ENCODE assay signal across 27 mouse cellular contexts in genomic region chr11:50280053-50280452, GRCm38 (mm10). TPM values are rescaled to one million over a fixed set of nuclear protein-coding genes. Genes with fewer than 3 reads are reported as not detected.
DNase-seq lines count a peak whose midpoint lies in the region; ATAC-seq and TF ChIP-seq lines count a peak whose summit lies in the region.
"Had no signal": no experiment of that assay in that cellular context is flagged by ENCODE, and none has a peak within 500 bp of the region (broad histone marks: within the 10 kb centered on the region; RNA-seq: fewer than 3 reads in every experiment).

No protein-coding gene starts in this region.

- WGBS in intestine, postnatal 0 days, result 79% methylated on average over 1 of the region's 1 CpGs
- WGBS in liver, embryonic 12.5 days (ENCODE audit: insufficient replicate concordance), result 47% methylated on average over 1 of the region's 1 CpGs

- H3K4me1 ChIP-seq in megakaryocyte, embryonic 14.5 days, result peaks cover 81% of the 10 kb centered on the region
- H3K4me1 ChIP-seq in ES-E14 (ENCODE audit: control insufficient read depth in 2 of 2, insufficient read depth in 2 of 2, low read length in 2 of 2, poor library complexity in 1 of 2), result peaks cover 6 to 13% of the 10 kb centered on the region in 2 experiments
- no peaks in the 10 kb centered on the region for H3K4me1 ChIP-seq in intestine, postnatal 0 days (replicated peaks; ENCODE audit: control insufficient read depth, insufficient read depth, low read length)
- peaks cover 18% of the 10 kb centered on the region for H3K4me1 ChIP-seq in liver, embryonic 12.5 days
- H3K4me1 ChIP-seq: midbrain, embryonic 12.5 days had no signal

- peak overlapping the region; percentile 33 for H3K4me3 ChIP-seq in megakaryocyte, embryonic 14.5 days (replicated peaks)
- H3K4me3 ChIP-seq in ES-E14 (ENCODE audit: insufficient read depth in 1 of 2, low read depth in 1 of 2, low read length in 2 of 2, poor library complexity in 1 of 2, severe bottlenecking in 1 of 2), result no peak overlapping the region
- no peak overlapping the region for H3K4me3 ChIP-seq in intestine, postnatal 0 days (ENCODE audit: low read depth, low read length)
- no peak overlapping the region for H3K4me3 ChIP-seq in liver, embryonic 12.5 days
- H3K4me3 ChIP-seq: gastrocnemius, adult 2 months; heart, embryonic 12.5 days; left cerebral cortex, adult 2 months; limb, embryonic 15.5 days; liver, embryonic 15.5 days; lung, embryonic 15.5 days; midbrain, embryonic 12.5 days had no signal

- ATAC-seq in megakaryocyte, adult 5-6 weeks (ENCODE audit: poor library complexity, severe bottlenecking), result no peak
- ATAC-seq in common myeloid progenitor, adult 5-6 weeks (replicated peaks; ENCODE audit: low read depth, poor library complexity, severe bottlenecking), result peak; percentile 79
- ATAC-seq in intestine, postnatal 0 days, result no peak
- no peak for ATAC-seq in liver, embryonic 12.5 days
- ATAC-seq: activated CD4-positive, CD25-positive, alpha-beta regulatory T cell, adult 4 months; forebrain, embryonic 14.5 days had no signal

- no peak for TF ChIP-seq CTCF in intestine, postnatal 0 days (IDR thresholded peaks at IDR 0.05; ENCODE audit: low read depth)

- in situ Hi-C loops in ES-E14 (cut with MboI; ENCODE audit: low sequenced_read_pairs in 2 of 2, unreplicated experiment in 2 of 2), result no loop called here

- H3K36me3 ChIP-seq in megakaryocyte, embryonic 14.5 days (replicated peaks; ENCODE audit: low read length), result peaks cover 51% of the 10 kb centered on the region
- H3K36me3 ChIP-seq in ES-E14 (ENCODE audit: control insufficient read depth, insufficient read depth, low read length, poor library complexity, severe bottlenecking), result no peaks in the 10 kb centered on the region; the same call in 1 of the 2 replicates
- H3K36me3 ChIP-seq in intestine, postnatal 0 days (ENCODE audit: control insufficient read depth, insufficient read depth), result peaks cover 10% of the 10 kb centered on the region; the same call in 1 of the 2 replicates
- peaks cover 31% of the 10 kb centered on the region for H3K36me3 ChIP-seq in liver, embryonic 12.5 days
- H3K36me3 ChIP-seq: lung, embryonic 15.5 days had no signal

- H3K27ac ChIP-seq in ES-E14 (ENCODE audit: insufficient read depth, low read depth, low read length, poor library complexity, severe bottlenecking), result no peak overlapping the region
- no peak overlapping the region for H3K27ac ChIP-seq in intestine, postnatal 0 days (ENCODE audit: low read depth, low read length)
- H3K27ac ChIP-seq in liver, embryonic 12.5 days, result no peak overlapping the region
- H3K27ac ChIP-seq: gastrocnemius, adult 2 months; kidney, postnatal 0 days; left cerebral cortex, adult 2 months; limb, embryonic 15.5 days; liver, embryonic 15.5 days; macrophage; midbrain, embryonic 12.5 days had no signal

- no peak overlapping the region for H3K4me2 ChIP-seq in intestine, postnatal 0 days (replicated peaks; ENCODE audit: low read depth)
- H3K4me2 ChIP-seq in liver, embryonic 12.5 days, result no peak overlapping the region
- H3K4me2 ChIP-seq: heart, embryonic 12.5 days; limb, embryonic 15.5 days; liver, embryonic 15.5 days; lung, embryonic 15.5 days; midbrain, embryonic 12.5 days had no signal

- H3K9ac ChIP-seq in ES-E14 (ENCODE audit: insufficient read depth, low read depth, low read length, poor library complexity, severe bottlenecking), result no peak overlapping the region
- H3K9ac ChIP-seq in intestine, postnatal 0 days (ENCODE audit: low read depth, low read length), result no peak overlapping the region
- no peak overlapping the region for H3K9ac ChIP-seq in liver, embryonic 12.5 days
- H3K9ac ChIP-seq: heart, embryonic 12.5 days; limb, embryonic 15.5 days; liver, embryonic 15.5 days; lung, embryonic 15.5 days; midbrain, embryonic 12.5 days had no signal

- peak; percentile 53 for DNase-seq in 416B (ENCODE audit: low read depth)
- peak; percentile 29 for DNase-seq in ES-E14 (ENCODE audit: low read depth, low spot score)
- no peak for DNase-seq in adrenal gland, adult 18-20 months (ENCODE audit: low spot score in 2 of 2)
- DNase-seq: adrenal gland, postnatal 10 days; B cell, adult 2 months; cerebellum, adult 2 months; cerebellum, postnatal 36 days; gastrocnemius, adult 2 months; heart, postnatal 10 days; kidney, adult 2 months; layer of hippocampus, adult 9-11 months; right cerebral cortex, postnatal 14 days had no signal

- H3K9me3 ChIP-seq in megakaryocyte, embryonic 14.5 days, result no peaks in the 10 kb centered on the region
- no peaks in the 10 kb centered on the region for H3K9me3 ChIP-seq in ES-E14 (ENCODE audit: control insufficient read depth, insufficient read depth, low read depth, low read length)
- no peaks in the 10 kb centered on the region for H3K9me3 ChIP-seq in intestine, postnatal 0 days (ENCODE audit: control insufficient read depth)
- H3K9me3 ChIP-seq in liver, embryonic 12.5 days (replicated peaks), result no peaks in the 10 kb centered on the region
- H3K9me3 ChIP-seq: limb, embryonic 15.5 days; liver, embryonic 15.5 days; lung, embryonic 15.5 days; midbrain, embryonic 12.5 days had no signal

- H3K27me3 ChIP-seq in megakaryocyte, embryonic 14.5 days (replicated peaks), result no peaks in the 10 kb centered on the region
- H3K27me3 ChIP-seq in intestine, postnatal 0 days (replicated peaks; ENCODE audit: control insufficient read depth, insufficient read depth, low read length), result no peaks in the 10 kb centered on the region
- H3K27me3 ChIP-seq in liver, embryonic 12.5 days (replicated peaks), result no peaks in the 10 kb centered on the region
- H3K27me3 ChIP-seq: heart, embryonic 12.5 days; limb, embryonic 15.5 days; liver, embryonic 15.5 days; lung, embryonic 15.5 days; midbrain, embryonic 12.5 days had no signal

TF ChIP-seq in ES-E14, 5 proteins besides CTCF, POLR2A, EP300 and RAD21:
- TF ChIP-seq ZNF384 (IDR thresholded peaks at IDR 0.05; ENCODE audit: low read depth, low read length) (no peak), HCFC1 (IDR thresholded peaks at IDR 0.05; ENCODE audit: borderline replicate concordance, insufficient read depth, low read length) (no peak), CHD2 (IDR thresholded peaks at IDR 0.05; ENCODE audit: low read depth, low read length) (no peak), MAFK (IDR thresholded peaks at IDR 0.05; ENCODE audit: insufficient read depth, low read depth, low read length) (no peak), ZC3H11A (IDR thresholded peaks at IDR 0.05; ENCODE audit: borderline replicate concordance, low read depth, low read length) (no peak)

RNA-seq across cellular contexts. Expression of gene Maml1, which starts 12.1 kb away (rescaled TPM):
- polyA plus RNA-seq in megakaryocyte, embryonic 14.5 days (2012; ENCODE audit: insufficient read depth, low replicate concordance), result 4.5 and 8.3 TPM in 2 replicates
- 28.0 and 30.6 TPM in 2 replicates for total RNA-seq in megakaryocyte, adult 5-6 weeks (2015)
- 8.8 and 11.7 TPM in 2 replicates for total RNA-seq in megakaryocyte, adult 5-6 weeks (2017)
- 7.4 and 7.6 TPM in 2 replicates for total RNA-seq in ES-E14 (2012; rRNA removed)
- total RNA-seq in common myeloid progenitor, adult 5-6 weeks (2017), result 6.4 and 9.0 TPM in 2 replicates
- polyA plus RNA-seq in intestine, postnatal 0 days (2015; fragmentation: Nextera tagmentation; extraction: Ambion mirVana), result 2.5 and 2.6 TPM in 2 replicates
- 3.2 and 3.3 TPM in 2 replicates for polyA plus RNA-seq in liver, embryonic 12.5 days (2016; fragmentation: Nextera tagmentation; extraction: Ambion mirVana)
- 10 to 100 TPM; 18.0 to 23.1 TPM for total RNA-seq in adrenal gland, adult 18-20 months (2021)

RNA-seq across cellular contexts. Expression of gene Ltc4s, which starts 41.6 kb away (rescaled TPM):
- polyA plus RNA-seq in megakaryocyte, embryonic 14.5 days (2012; ENCODE audit: insufficient read depth, low replicate concordance), result 10.5 and 22.9 TPM in 2 replicates
- not detected in 2 replicates for total RNA-seq in megakaryocyte, adult 5-6 weeks (2015)
- total RNA-seq in megakaryocyte, adult 5-6 weeks (2017), result 0.66 TPM in 1 of 2 replicates, not detected in the other
- 1.9 and 2.3 TPM in 2 replicates for total RNA-seq in ES-E14 (2012; rRNA removed)
- 3.6 and 5.0 TPM in 2 replicates for total RNA-seq in common myeloid progenitor, adult 5-6 weeks (2017)
- polyA plus RNA-seq in intestine, postnatal 0 days (2015; fragmentation: Nextera tagmentation; extraction: Ambion mirVana), result 39.5 and 54.4 TPM in 2 replicates
- 0.87 and 1.0 TPM in 2 replicates for polyA plus RNA-seq in liver, embryonic 12.5 days (2016; fragmentation: Nextera tagmentation; extraction: Ambion mirVana)
- total RNA-seq in adrenal gland, adult 18-20 months (2021), result 10 to 100 TPM; 15.2 to 46.9 TPM
- polyA plus RNA-seq: activated CD4-positive, CD25-positive, alpha-beta regulatory T cell, adult 4 months had no signal

RNA-seq across cellular contexts. Expression of gene Canx, which starts 45.4 kb away (rescaled TPM):
- 4.5 and 79.1 TPM in 2 replicates for polyA plus RNA-seq in megakaryocyte, embryonic 14.5 days (2012; ENCODE audit: insufficient read depth, low replicate concordance)
- 242 and 264 TPM in 2 replicates for total RNA-seq in megakaryocyte, adult 5-6 weeks (2015)
- 684 and 685 TPM in 2 replicates for total RNA-seq in megakaryocyte, adult 5-6 weeks (2017)
- 970 and 1,175 TPM in 2 replicates for total RNA-seq in ES-E14 (2012; rRNA removed)
- total RNA-seq in common myeloid progenitor, adult 5-6 weeks (2017), result 1,004 and 1,241 TPM in 2 replicates
- 181 and 187 TPM in 2 replicates for polyA plus RNA-seq in intestine, postnatal 0 days (2015; fragmentation: Nextera tagmentation; extraction: Ambion mirVana)
- 255 and 264 TPM in 2 replicates for polyA plus RNA-seq in liver, embryonic 12.5 days (2016; fragmentation: Nextera tagmentation; extraction: Ambion mirVana)
- total RNA-seq in adrenal gland, adult 18-20 months (2021), result 100 to 1,000 TPM; 431 to 540 TPM

Comparison
In these comparisons a context has a peak if more than half of its experiments do, and no peak if none do; other contexts are left out.
1. DNase-seq: peak in 416B (single experiment) and ES-E14 (single experiment); none in adrenal gland, adult 18-20 months (0 of 2).